Mouse (Mus musculus): ENCODE results near the gene Coro7. TPM values are rescaled to one million over a fixed set of nuclear protein-coding genes. Genes with fewer than 3 reads are reported as not detected.

Coro7 gene
- total and polyA plus RNA-seq, 2 experiments from 2014 or later, result 28.7 to 31.1 TPM

- WGBS, result 10% methylated on average over 32 of the region's 32 CpGs
Observed at GRCm38 (mm10) chr16:4592909-4593875, 86.4 kb downstream of the Coro7 start.

GRCm38 (mm10) chr16:4590236-4590635 is 89.3 kb downstream of the Coro7 start:
- no peak overlapping the region for H3K4me2 ChIP-seq (ENCODE audit: low read depth, low read length, poor library complexity, severe bottlenecking)
- no peak overlapping the region for H3K27ac ChIP-seq (ENCODE audit: low read depth, low read length)
- DNase-seq (ENCODE audit: low spot score) (no peak), ATAC-seq (ENCODE audit: low FRiP score) (no peak)
- no peaks in the 10 kb centered on the region for H3K27me3 ChIP-seq (ENCODE audit: insufficient read depth, low read length)
- no peak overlapping the region for H3K9ac ChIP-seq (replicated peaks; ENCODE audit: low read length, poor library complexity, severe bottlenecking)
- no peaks in the 10 kb centered on the region for H3K9me3 ChIP-seq (ENCODE audit: low read length)
- H3K4me3 ChIP-seq (ENCODE audit: low read depth, low read length), result no peak overlapping the region
- H3K36me3 ChIP-seq (ENCODE audit: insufficient read depth, low read length), result no peaks in the 10 kb centered on the region; the same call in 1 of the 2 replicates
- no peak for TF ChIP-seq CTCF (IDR thresholded peaks at IDR 0.05)
- WGBS, result 97% methylated on average over 9 of the region's 9 CpGs
- no peaks in the 10 kb centered on the region for H3K4me1 ChIP-seq (ENCODE audit: insufficient read depth, low read length)

More at GRCm38 (mm10) chr16:4592909-4593875, 86.4 kb downstream of the Coro7 start:
- peak overlapping the region; percentile 88; the same call in 1 of the 2 replicates for H3K27ac ChIP-seq (ENCODE audit: low read depth, low read length)
- no peaks in the 10 kb centered on the region; the same call in 1 of the 2 replicates for H3K36me3 ChIP-seq (ENCODE audit: insufficient read depth, low read length)
- H3K9ac ChIP-seq (replicated peaks; ENCODE audit: low read length, poor library complexity, severe bottlenecking), result peak overlapping the region; percentile 90
- TF ChIP-seq CTCF (IDR thresholded peaks at IDR 0.05), result peak; percentile 79
- peak overlapping the region; percentile 83 for H3K4me3 ChIP-seq (ENCODE audit: low read depth, low read length)
- H3K9me3 ChIP-seq (ENCODE audit: low read length), result no peaks in the 10 kb centered on the region
- peak; percentile 84 for DNase-seq (ENCODE audit: low spot score)
- 0 out of 2 replicates have a peak, but pooled peaks have one; percentile 5 for ATAC-seq (ENCODE audit: low FRiP score)
- no peaks in the 10 kb centered on the region for H3K27me3 ChIP-seq (ENCODE audit: insufficient read depth, low read length)
- H3K4me2 ChIP-seq (ENCODE audit: low read depth, low read length, poor library complexity, severe bottlenecking), result peak overlapping the region; percentile 92
- peaks cover 15% of the 10 kb centered on the region; the same call in 1 of the 2 replicates for H3K4me1 ChIP-seq (ENCODE audit: insufficient read depth, low read length)

- no peak for TF ChIP-seq CTCF (IDR thresholded peaks at IDR 0.05)
- DNase-seq (ENCODE audit: low spot score) (no peak), ATAC-seq (ENCODE audit: low FRiP score) (no peak)
- no peak overlapping the region for H3K9ac ChIP-seq (replicated peaks; ENCODE audit: low read length, poor library complexity, severe bottlenecking)
- H3K4me2 ChIP-seq (ENCODE audit: low read depth, low read length, poor library complexity, severe bottlenecking), result no peak overlapping the region
- no peaks in the 10 kb centered on the region for H3K4me1 ChIP-seq (ENCODE audit: insufficient read depth, low read length)
- H3K4me3 ChIP-seq (ENCODE audit: low read depth, low read length), result no peak overlapping the region
- no peaks in the 10 kb centered on the region; the same call in 1 of the 2 replicates for H3K36me3 ChIP-seq (ENCODE audit: insufficient read depth, low read length)
- no peaks in the 10 kb centered on the region for H3K27me3 ChIP-seq (ENCODE audit: insufficient read depth, low read length)
- H3K9me3 ChIP-seq (ENCODE audit: low read length), result no peaks in the 10 kb centered on the region
- H3K27ac ChIP-seq (ENCODE audit: low read depth, low read length), result peak overlapping the region; percentile 62; the same call in 1 of the 2 replicates
- WGBS, result 56% methylated on average over 5 of the region's 5 CpGs
Observed at GRCm38 (mm10) chr16:4587516-4588210, 91.9 kb downstream of the Coro7 start.

GRCm38 (mm10) chr16:4586531-4587123 is 93.0 kb downstream of the Coro7 start:
- Histone ChIP-seq H3K9ac (replicated peaks; ENCODE audit: low read length, poor library complexity, severe bottlenecking) (peak overlapping the region; percentile 57), H3K27ac (ENCODE audit: low read depth, low read length) (peak overlapping the region; percentile 62), H3K9me3 (ENCODE audit: low read length) (no peaks in the 10 kb centered on the region), H3K4me3 (ENCODE audit: low read depth, low read length) (peak overlapping the region; percentile 56), H3K27me3 (ENCODE audit: insufficient read depth, low read length) (no peaks in the 10 kb centered on the region), H3K36me3 (ENCODE audit: insufficient read depth, low read length) (no peaks in the 10 kb centered on the region; the same call in 1 of the 2 replicates), H3K4me2 (ENCODE audit: low read depth, low read length, poor library complexity, severe bottlenecking) (peak overlapping the region; percentile 90), H3K4me1 (ENCODE audit: insufficient read depth, low read length) (no peaks in the 10 kb centered on the region)
- under 1% methylated on average over 43 of the region's 43 CpGs for WGBS
- TF ChIP-seq CTCF (IDR thresholded peaks at IDR 0.05), result peak; percentile 31
- peak; percentile 94 for ATAC-seq (ENCODE audit: low FRiP score)
- peak; percentile 95 for DNase-seq (ENCODE audit: low spot score)

GRCm38 (mm10) chr16:4585642-4586530 is 93.7 kb downstream of the Coro7 start:
- no peaks in the 10 kb centered on the region for H3K27me3 ChIP-seq (ENCODE audit: insufficient read depth, low read length)
- no peak for DNase-seq (ENCODE audit: low spot score)
- no peaks in the 10 kb centered on the region; the same call in 1 of the 2 replicates for H3K36me3 ChIP-seq (ENCODE audit: insufficient read depth, low read length)
- WGBS, result 8% methylated on average over 14 of the region's 14 CpGs
- H3K4me1 ChIP-seq (ENCODE audit: insufficient read depth, low read length), result no peaks in the 10 kb centered on the region
- TF ChIP-seq CTCF (IDR thresholded peaks at IDR 0.05), result no peak
- H3K9me3 ChIP-seq (ENCODE audit: low read length), result no peaks in the 10 kb centered on the region
- H3K4me2 ChIP-seq (ENCODE audit: low read depth, low read length, poor library complexity, severe bottlenecking), result peak overlapping the region; percentile 90
- peak overlapping the region; percentile 57 for H3K9ac ChIP-seq (replicated peaks; ENCODE audit: low read length, poor library complexity, severe bottlenecking)
- H3K4me3 ChIP-seq (ENCODE audit: low read depth, low read length), result peak overlapping the region; percentile 56
- peak overlapping the region; percentile 62 for H3K27ac ChIP-seq (ENCODE audit: low read depth, low read length)
- peak; percentile 17; the same call in 1 of the 2 replicates for ATAC-seq (ENCODE audit: low FRiP score)

All from midbrain, postnatal 0 days (tissue).